Comparison of ENCODE assay signal across 8 mouse cellular contexts in the genomic region with DNA sequence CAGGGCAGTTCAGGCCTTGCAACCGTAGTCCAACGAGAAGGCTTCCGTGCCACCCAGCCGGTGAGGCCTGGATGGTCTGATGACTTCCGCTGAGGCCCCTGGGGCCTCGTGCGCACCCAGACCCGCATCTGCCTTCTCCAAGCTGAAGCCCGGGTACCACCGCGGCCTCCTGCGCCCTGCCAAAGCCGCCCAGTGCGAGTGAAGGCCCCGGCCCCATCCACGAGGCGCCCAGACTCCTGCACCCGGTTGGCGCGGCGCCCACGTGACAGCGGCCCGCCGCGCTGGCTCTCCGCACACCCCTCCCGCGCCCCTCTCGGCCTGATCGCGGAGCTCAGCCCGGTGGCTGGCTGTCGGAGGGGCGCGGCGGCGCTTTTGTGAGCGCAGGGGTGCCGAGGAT. TPM values are rescaled to one million over a fixed set of nuclear protein-coding genes. Genes with fewer than 3 reads are reported as not detected.
DNase-seq lines count a peak whose midpoint lies in the region; ATAC-seq and TF ChIP-seq lines count a peak whose summit lies in the region.

No protein-coding gene starts in this region.

- H3K9ac ChIP-seq in heart, embryonic 13.5 days, result peak overlapping the region; percentile 94
- peak overlapping the region; percentile 96 for H3K9ac ChIP-seq in hindbrain, embryonic 12.5 days
- H3K9ac ChIP-seq in liver, postnatal 0 days (replicated peaks), result peak overlapping the region; percentile 69

- under 1% methylated on average over 40 of the region's 40 CpGs for WGBS in heart, embryonic 13.5 days
- WGBS in hindbrain, embryonic 12.5 days, result 1% methylated on average over 40 of the region's 40 CpGs
- 2% methylated on average over 34 of the region's 40 CpGs for WGBS in liver, postnatal 0 days (ENCODE audit: insufficient replicate concordance)

- ATAC-seq in heart, embryonic 13.5 days (ENCODE audit: extremely low read depth, insufficient number of reproducible peaks, low FRiP score, low TSS enrichment), result 0 out of 2 replicates have a peak, but pooled peaks have one; percentile 28
- peak; percentile 61 for ATAC-seq in hindbrain, embryonic 12.5 days (ENCODE audit: low FRiP score)
- peak; percentile 37 for ATAC-seq in liver, postnatal 0 days

- no peak for TF ChIP-seq CTCF in E14TG2a.4 (conservative IDR thresholded peaks at IDR 0.05; ENCODE audit: low read length)
- TF ChIP-seq CTCF in liver, postnatal 0 days (IDR thresholded peaks at IDR 0.05; ENCODE audit: low read depth), result no peak

- TF ChIP-seq EP300 in liver, postnatal 0 days (IDR thresholded peaks at IDR 0.05; ENCODE audit: low read depth), result no peak

- H3K4me3 ChIP-seq in heart, embryonic 13.5 days, result peak overlapping the region; percentile 74
- peak overlapping the region; percentile 96 for H3K4me3 ChIP-seq in E14TG2a.4 (replicated peaks; ENCODE audit: low read length)
- peak overlapping the region; percentile 91 for H3K4me3 ChIP-seq in hindbrain, embryonic 12.5 days
- peak overlapping the region; percentile 68 for H3K4me3 ChIP-seq in liver, postnatal 0 days (ENCODE audit: low read depth, low read length)

- peaks cover 39% of the 10 kb centered on the region for H3K36me3 ChIP-seq in heart, embryonic 13.5 days
- H3K36me3 ChIP-seq in E14TG2a.4 (ENCODE audit: insufficient read depth, low read length), result peaks cover 47% of the 10 kb centered on the region
- peaks cover 38% of the 10 kb centered on the region for H3K36me3 ChIP-seq in hindbrain, embryonic 12.5 days
- H3K36me3 ChIP-seq in liver, postnatal 0 days (replicated peaks; ENCODE audit: insufficient read depth, low read length), result peaks cover 24% of the 10 kb centered on the region

- no peak for DNase-seq in heart, postnatal 10 days
- peak; percentile 30 for DNase-seq in brain, embryonic 18.5 days (ENCODE audit: low read depth, low spot score)
- DNase-seq in liver, postnatal 0 days, result no peak
- peak; percentile 84 for DNase-seq in testis, postnatal 10 days (ENCODE audit: low spot score)
- DNase-seq in layer of hippocampus, adult 18-20 months (ENCODE audit: low spot score in 2 of 2), result no peak

- H3K4me2 ChIP-seq in heart, embryonic 13.5 days, result peak overlapping the region; percentile 98
- H3K4me2 ChIP-seq in hindbrain, embryonic 12.5 days (replicated peaks), result peak overlapping the region; percentile 99
- H3K4me2 ChIP-seq in liver, postnatal 0 days (ENCODE audit: low read depth, low read length), result peak overlapping the region; percentile 86

- H3K4me1 ChIP-seq in heart, embryonic 13.5 days, result peaks cover 43% of the 10 kb centered on the region
- peaks cover 82% of the 10 kb centered on the region for H3K4me1 ChIP-seq in E14TG2a.4 (replicated peaks; ENCODE audit: low read depth, low read length)
- H3K4me1 ChIP-seq in hindbrain, embryonic 12.5 days, result peaks cover 43% of the 10 kb centered on the region
- H3K4me1 ChIP-seq in liver, postnatal 0 days (ENCODE audit: insufficient read depth), result peaks cover 22% of the 10 kb centered on the region

- no peaks in the 10 kb centered on the region for H3K9me3 ChIP-seq in heart, embryonic 13.5 days
- H3K9me3 ChIP-seq in E14TG2a.4 (ENCODE audit: low read length), result no peaks in the 10 kb centered on the region
- no peaks in the 10 kb centered on the region for H3K9me3 ChIP-seq in hindbrain, embryonic 12.5 days (replicated peaks)
- no peaks in the 10 kb centered on the region for H3K9me3 ChIP-seq in liver, postnatal 0 days (ENCODE audit: low read length)

- intact Hi-C loops in heart, postnatal 10 days (cut with DNase I), result loop anchor here (5.0 kb wide), 1 partner anchor 84 kb away; no protein-coding TSS in a partner anchor

- no peaks in the 10 kb centered on the region for H3K27me3 ChIP-seq in heart, embryonic 13.5 days (replicated peaks)
- no peaks in the 10 kb centered on the region for H3K27me3 ChIP-seq in E14TG2a.4 (ENCODE audit: insufficient read depth, low read length)
- H3K27me3 ChIP-seq in hindbrain, embryonic 12.5 days, result no peaks in the 10 kb centered on the region
- H3K27me3 ChIP-seq in liver, postnatal 0 days (ENCODE audit: insufficient read depth, low read length), result no peaks in the 10 kb centered on the region

- H3K27ac ChIP-seq in heart, embryonic 13.5 days (replicated peaks), result peak overlapping the region; percentile 94
- peak overlapping the region; percentile 98 for H3K27ac ChIP-seq in hindbrain, embryonic 12.5 days
- peak overlapping the region; percentile 72 for H3K27ac ChIP-seq in liver, postnatal 0 days (ENCODE audit: low read depth)

RNA-seq across cellular contexts. Expression of gene Fasn, which starts 0.8 kb away (rescaled TPM):
- polyA plus RNA-seq in heart, embryonic 13.5 days (2015; fragmentation: Nextera tagmentation; extraction: Ambion mirVana), result 23.2 and 26.4 TPM in 2 replicates
- total RNA-seq in heart, postnatal 10 days (2021), result 10 to 100 TPM; 27.4 to 33.8 TPM
- 115 and 120 TPM in 2 replicates for polyA plus RNA-seq in hindbrain, embryonic 12.5 days (2016; fragmentation: Nextera tagmentation; extraction: Ambion mirVana)
- 3.8 and 3.9 TPM in 2 replicates for polyA plus RNA-seq in liver, postnatal 0 days (2015; fragmentation: Nextera tagmentation; extraction: Ambion mirVana)
- 100 to 1,000 TPM; 183 to 187 TPM for total RNA-seq in layer of hippocampus, adult 18-20 months (2021)

RNA-seq across cellular contexts. Expression of gene Dus1l, which starts 27.3 kb away (rescaled TPM):
- 40.8 and 45.2 TPM in 2 replicates for polyA plus RNA-seq in heart, embryonic 13.5 days (2015; fragmentation: Nextera tagmentation; extraction: Ambion mirVana)
- 10 to 100 TPM; 33.1 to 34.8 TPM for total RNA-seq in heart, postnatal 10 days (2021)
- 54.5 and 60.0 TPM in 2 replicates for polyA plus RNA-seq in hindbrain, embryonic 12.5 days (2016; fragmentation: Nextera tagmentation; extraction: Ambion mirVana)
- 43.8 and 46.8 TPM in 2 replicates for polyA plus RNA-seq in liver, postnatal 0 days (2015; fragmentation: Nextera tagmentation; extraction: Ambion mirVana)
- total RNA-seq in layer of hippocampus, adult 18-20 months (2021), result 10 to 100 TPM; 40.1 to 40.4 TPM

RNA-seq across cellular contexts. Expression of gene Gps1, which starts 39.5 kb away (rescaled TPM):
- polyA plus RNA-seq in heart, embryonic 13.5 days (2015; fragmentation: Nextera tagmentation; extraction: Ambion mirVana), result 139 and 146 TPM in 2 replicates
- 10 to 100 TPM; 61.7 to 69.1 TPM for total RNA-seq in heart, postnatal 10 days (2021)
- polyA plus RNA-seq in hindbrain, embryonic 12.5 days (2016; fragmentation: Nextera tagmentation; extraction: Ambion mirVana), result 223 and 232 TPM in 2 replicates
- polyA plus RNA-seq in liver, postnatal 0 days (2015; fragmentation: Nextera tagmentation; extraction: Ambion mirVana), result 50.8 and 51.9 TPM in 2 replicates
- 100 to 1,000 TPM; 152 to 154 TPM for total RNA-seq in layer of hippocampus, adult 18-20 months (2021)

RNA-seq across cellular contexts. Expression of gene Rfng, which starts 39.5 kb away (rescaled TPM):
- 21.4 and 24.5 TPM in 2 replicates for polyA plus RNA-seq in heart, embryonic 13.5 days (2015; fragmentation: Nextera tagmentation; extraction: Ambion mirVana)
- total RNA-seq in heart, postnatal 10 days (2021), result 10 to 100 TPM; 12.2 to 12.5 TPM
- polyA plus RNA-seq in hindbrain, embryonic 12.5 days (2016; fragmentation: Nextera tagmentation; extraction: Ambion mirVana), result 68.5 and 70.1 TPM in 2 replicates
- polyA plus RNA-seq in liver, postnatal 0 days (2015; fragmentation: Nextera tagmentation; extraction: Ambion mirVana), result 6.2 and 6.3 TPM in 2 replicates
- total RNA-seq in layer of hippocampus, adult 18-20 months (2021), result 10 to 100 TPM; 57.1 to 59.9 TPM

Comparison
In these comparisons a context has a peak if more than half of its experiments do, and no peak if none do; other contexts are left out.
1. DNase-seq: peak in brain, embryonic 18.5 days (single experiment) and testis, postnatal 10 days (single experiment); none in heart, postnatal 10 days (0 of 2), liver, postnatal 0 days (single experiment) and layer of hippocampus, adult 18-20 months (0 of 2).
2. Peak in every context shown above with its lines, with median percentiles within 50 percentile points of each other: ATAC-seq, H3K27ac ChIP-seq, H3K4me2 ChIP-seq, H3K4me3 ChIP-seq and H3K9ac ChIP-seq.